Mouse (Mus musculus) lung, postnatal 0 days (tissue): ENCODE measurements around the gene Phyhipl.

Experiments used
- CTCF ChIP-seq: IDR thresholded peaks from 2 replicates; pipeline ENCODE4 v1.5.1; 2016; ENCODE audit warnings: antibody characterized with exemption, mild to moderate bottlenecking
- EP300 ChIP-seq: IDR thresholded peaks from 2 replicates; pipeline ENCODE4 v1.6.1; 2016; ENCODE audit warnings: antibody characterized with exemption, mild to moderate bottlenecking, control low read depth

GRCm38 (mm10) chr10:70654139-70654538 is 1.6 kb downstream of the Phyhipl start:
- TF ChIP-seq CTCF (no peak), EP300 (no peak)
